Mouse (Mus musculus): ENCODE data around the gene Gtf2f2.
"Not testable (repeated sequence)": the region's sequence is repeated elsewhere in the genome, so short reads cannot be mapped to it uniquely, and the experiment has no call there.

Gtf2f2 gene

DNA sequence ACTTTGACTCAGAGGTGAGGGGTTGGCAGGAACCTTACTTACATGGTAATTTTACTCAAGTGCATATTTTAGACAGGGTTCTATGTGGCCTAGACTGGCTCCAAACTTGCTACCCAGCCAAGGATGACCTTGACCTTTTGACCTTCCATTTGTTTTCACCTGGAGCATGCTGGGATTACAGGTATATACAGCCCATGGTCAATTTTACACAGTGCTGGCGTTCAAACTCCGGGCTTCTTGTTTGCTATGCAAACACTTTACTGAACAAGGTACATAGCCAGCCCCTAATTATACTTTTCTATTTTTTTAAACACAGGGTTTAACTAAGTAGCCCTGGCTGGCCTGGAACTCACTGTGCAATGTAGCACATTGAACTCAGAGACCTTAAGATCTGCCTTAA lies 98.0 kb downstream of the Gtf2f2 start:
- DNase-seq (ENCODE audit: low spot score) = no peak

DNA sequence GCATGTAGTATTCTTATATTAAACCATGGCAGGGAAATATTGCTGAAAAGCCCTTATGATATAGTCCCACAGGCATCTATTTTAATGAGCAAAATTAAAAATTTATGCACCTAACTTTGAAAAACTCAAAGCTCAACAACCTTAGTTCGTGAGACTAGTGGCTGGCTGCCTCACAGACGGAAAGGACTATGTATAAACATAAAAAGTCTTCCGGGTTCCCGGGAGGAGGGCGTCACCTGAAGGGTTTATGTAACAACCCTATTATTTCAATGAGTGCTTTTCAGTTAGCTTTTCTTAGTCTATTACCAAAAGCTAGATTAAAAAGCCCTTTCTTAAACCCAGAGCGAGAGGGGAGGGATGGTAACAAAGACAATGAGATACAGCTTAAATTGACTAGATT lies 98.7 kb downstream of the Gtf2f2 start:
- no peak for DNase-seq (ENCODE audit: low spot score)

GRCm38 (mm10) chr14:75906931-75907330 lies 103.7 kb downstream of the Gtf2f2 start:
- no peak for DNase-seq (ENCODE audit: low spot score)

DNA sequence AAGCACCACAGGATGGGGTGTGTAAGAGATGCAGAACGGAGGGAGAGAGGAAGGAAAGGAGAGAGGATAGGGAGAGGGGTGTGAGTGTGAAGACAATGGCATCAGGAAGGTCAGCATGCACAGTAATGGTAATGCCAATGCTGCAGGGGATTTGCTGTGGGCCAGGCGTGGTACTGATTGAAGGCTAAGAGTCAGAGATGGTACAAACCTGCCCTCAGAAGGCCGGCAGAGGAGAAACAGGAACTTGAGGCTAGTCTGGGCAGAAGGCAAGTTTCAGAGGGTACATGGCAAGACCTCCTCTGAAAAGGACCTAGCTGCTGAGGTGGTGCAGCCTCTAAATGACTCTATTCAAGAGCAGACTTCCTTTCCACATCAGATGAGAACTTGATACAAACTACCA lies 105.7 kb downstream of the Gtf2f2 start:
- no peak for DNase-seq (ENCODE audit: low spot score)

DNA sequence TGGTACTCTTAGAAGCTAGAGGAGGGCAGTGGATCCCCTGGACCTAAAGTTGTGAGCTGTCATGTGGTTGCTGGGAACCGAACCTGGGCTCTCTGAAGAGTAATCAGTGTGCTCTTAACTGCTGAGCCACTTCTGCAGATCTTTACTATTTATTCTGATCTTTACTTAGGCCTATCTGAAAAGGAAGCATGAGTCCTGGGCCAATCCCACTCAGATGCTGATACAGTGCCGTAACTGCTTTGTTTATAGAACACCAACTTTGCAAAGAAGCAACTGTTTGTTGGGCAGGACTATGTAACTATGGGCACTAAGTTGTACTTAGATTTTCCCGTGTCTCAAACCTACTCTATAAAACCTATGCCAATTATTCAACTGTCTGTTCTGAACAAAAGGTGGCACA lies 107.5 kb downstream of the Gtf2f2 start:
- no peak for DNase-seq (ENCODE audit: low spot score)

DNA sequence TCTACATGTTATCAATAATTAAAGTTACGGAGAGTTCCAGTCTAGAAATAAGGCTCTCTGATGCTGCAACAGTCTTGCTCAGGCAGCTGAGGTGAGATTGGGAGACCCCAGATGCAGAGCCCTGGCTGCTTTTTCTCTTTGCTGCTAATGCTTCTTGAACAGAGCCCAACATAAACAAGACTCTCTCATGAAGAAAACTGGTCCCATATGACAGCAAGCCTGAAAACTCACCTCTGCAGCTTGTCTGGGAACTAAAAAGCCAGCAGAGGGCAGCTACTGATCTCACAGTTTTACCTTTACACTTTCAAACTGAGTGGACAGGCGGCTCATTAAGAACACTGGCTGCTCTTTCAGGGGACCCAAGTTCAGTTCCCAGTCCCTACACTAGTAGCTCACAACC lies 108.7 kb downstream of the Gtf2f2 start:
- no peak for DNase-seq (ENCODE audit: low spot score)

DNA sequence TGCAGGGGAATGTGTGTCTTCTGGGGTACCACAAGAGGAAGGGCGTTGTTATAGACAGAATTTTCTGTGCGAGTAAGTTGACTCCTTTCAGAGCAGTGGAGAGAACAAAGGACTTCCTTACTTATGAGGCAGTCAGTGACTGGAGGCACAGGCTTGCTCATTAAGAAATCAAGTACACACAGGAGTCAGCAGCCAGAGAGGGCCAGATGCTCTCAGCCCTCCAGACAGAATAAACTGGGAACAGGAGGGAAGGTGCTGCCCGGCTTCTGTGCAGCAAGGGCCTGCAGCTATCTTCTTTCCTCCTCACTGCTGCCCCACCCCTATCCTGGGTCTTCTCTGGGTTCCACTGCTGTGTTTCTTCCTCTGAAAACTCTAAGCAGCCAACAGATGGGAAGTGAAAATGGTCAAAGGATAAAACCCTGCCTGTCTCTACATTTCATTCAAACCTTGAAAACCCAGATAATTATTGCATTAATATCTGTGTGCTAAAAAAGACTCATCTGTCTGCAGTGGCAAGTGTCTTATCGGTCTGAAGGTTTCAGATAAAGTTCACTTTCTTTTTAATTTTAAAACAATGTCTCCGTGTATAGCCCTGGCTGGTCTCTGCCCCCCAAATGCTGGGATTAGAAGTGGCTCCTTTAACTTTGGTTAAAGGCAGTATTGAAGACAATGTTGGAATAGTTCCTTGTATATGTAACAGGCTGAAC lies 109.7 kb downstream of the Gtf2f2 start:
- no peak for DNase-seq (ENCODE audit: low spot score)

DNA sequence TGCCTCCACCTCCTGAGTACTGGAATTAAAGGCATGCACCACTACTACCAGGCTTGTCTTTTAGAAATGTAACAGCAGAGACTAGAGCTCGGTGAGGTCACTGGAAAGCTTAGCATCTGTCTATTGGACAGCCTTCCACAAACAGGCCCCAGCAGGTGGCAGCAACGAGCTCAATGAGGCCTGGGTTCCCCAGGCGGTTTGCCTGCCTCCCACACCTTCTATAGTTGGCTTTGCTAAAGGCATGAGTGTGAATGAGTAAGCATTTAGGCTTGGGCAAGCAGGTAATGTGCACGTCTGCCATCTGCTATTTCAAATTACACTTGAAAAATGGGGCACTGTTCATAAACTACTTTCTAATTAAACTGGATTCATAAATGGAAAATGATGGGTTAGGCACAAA lies 111.1 kb downstream of the Gtf2f2 start:
- DNase-seq (ENCODE audit: low spot score) = peak; percentile 63

- DNase-seq (ENCODE audit: low spot score) = no peak
Observed at GRCm38 (mm10) chr14:75892118-75892517, 118.5 kb downstream of the Gtf2f2 start.

DNA sequence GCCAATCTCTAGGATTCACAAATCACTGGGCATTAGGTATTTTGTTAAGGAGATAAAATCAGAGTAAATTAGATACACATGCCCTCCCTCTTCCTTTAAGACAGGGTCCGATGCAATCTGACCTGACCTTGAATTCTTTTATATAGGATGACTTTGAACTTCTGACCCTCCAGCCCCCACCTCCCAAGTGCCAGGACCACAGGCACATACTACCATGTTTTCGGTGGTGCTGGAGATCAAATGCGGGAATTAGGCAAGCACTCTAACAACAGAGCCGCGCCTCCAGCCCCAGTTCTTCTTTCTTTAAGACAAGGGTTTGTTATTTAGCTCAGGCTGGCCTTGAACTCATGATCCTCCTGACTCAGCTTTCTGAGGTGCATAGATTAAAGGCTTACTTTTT lies 126.8 kb downstream of the Gtf2f2 start:
- DNase-seq (ENCODE audit: low spot score) = no peak

GRCm38 (mm10) chr14:75883330-75883729 lies 127.3 kb downstream of the Gtf2f2 start:
- no peak for DNase-seq (ENCODE audit: low spot score)

GRCm38 (mm10) chr14:75881856-75882255 lies 128.8 kb downstream of the Gtf2f2 start:
- no peak for DNase-seq (ENCODE audit: low spot score)

GRCm38 (mm10) chr14:75878980-75879379 lies 131.7 kb downstream of the Gtf2f2 start:
- no peak for DNase-seq (ENCODE audit: low spot score)

DNA sequence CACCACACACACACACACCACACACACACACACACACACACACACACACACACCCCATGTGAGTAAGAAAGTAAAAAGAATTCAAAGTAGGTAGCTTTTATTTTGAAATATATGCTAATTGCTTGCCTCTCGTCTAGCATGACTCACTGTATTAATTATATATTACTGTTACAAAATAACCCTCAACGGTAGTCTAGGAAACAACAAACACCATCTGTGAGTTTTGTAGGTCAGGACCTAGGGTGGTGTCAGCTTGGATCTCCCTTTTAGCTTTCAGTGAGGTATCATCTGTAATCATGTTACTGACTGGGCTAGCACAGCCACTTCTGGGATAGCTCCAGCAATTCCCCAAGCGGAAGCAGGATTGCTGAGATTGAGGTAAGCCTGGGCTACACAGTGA lies 133.4 kb downstream of the Gtf2f2 start:
- DNase-seq (ENCODE audit: low spot score) = no peak

- DNase-seq (ENCODE audit: low spot score) = peak; percentile 45
Observed at GRCm38 (mm10) chr14:75876320-75877043, 134.2 kb downstream of the Gtf2f2 start.

- DNase-seq (ENCODE audit: low spot score) = peak; percentile 63
Observed at GRCm38 (mm10) chr14:75873612-75874011, 137.1 kb downstream of the Gtf2f2 start.

- DNase-seq (ENCODE audit: low spot score) = no peak
Observed at GRCm38 (mm10) chr14:75871750-75872149, 138.9 kb downstream of the Gtf2f2 start.

DNA sequence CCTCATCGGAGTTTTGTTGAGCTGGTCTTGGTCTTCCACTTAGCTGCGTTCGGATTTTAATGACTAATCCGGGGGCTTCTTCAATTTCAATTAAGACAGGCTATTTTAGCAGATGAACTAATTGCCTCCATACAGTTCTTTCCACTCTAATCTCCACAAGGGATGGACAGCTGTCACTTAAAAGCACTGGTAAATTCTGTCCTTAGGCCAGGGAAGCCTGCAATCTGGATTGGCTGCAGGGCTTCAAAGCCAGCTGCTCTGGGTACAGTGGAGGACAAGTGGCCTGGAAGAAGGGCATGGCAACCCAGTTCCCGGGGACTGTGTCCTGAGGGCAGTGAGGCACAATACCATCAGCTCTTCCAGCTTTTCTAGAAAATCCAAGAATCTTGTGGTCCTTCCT lies 139.6 kb downstream of the Gtf2f2 start:
- no peak for DNase-seq (ENCODE audit: low spot score)

DNA sequence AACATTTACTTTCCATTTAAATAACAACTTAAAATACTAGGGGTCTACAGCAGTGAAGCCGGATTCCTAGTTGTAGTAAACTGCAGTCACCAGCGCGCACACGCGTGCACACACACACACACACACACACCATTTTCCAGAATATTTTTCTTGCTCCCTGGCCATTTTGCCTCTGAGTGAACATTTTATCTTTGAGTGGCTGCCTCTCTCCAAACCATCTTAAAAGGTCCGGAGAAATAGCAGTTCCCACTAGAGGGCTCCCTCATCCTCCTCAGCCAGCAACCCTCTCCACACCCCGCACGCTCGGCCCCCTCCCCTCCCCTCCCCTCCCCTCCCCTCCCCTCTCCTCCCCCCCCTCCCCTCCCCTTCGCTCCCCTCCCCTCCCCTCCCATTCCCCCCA lies 140.0 kb downstream of the Gtf2f2 start:
- DNase-seq (ENCODE audit: low spot score) = no peak

- DNase-seq (ENCODE audit: low spot score) = no peak
Observed at GRCm38 (mm10) chr14:75869769-75870363, 140.8 kb downstream of the Gtf2f2 start.

DNA sequence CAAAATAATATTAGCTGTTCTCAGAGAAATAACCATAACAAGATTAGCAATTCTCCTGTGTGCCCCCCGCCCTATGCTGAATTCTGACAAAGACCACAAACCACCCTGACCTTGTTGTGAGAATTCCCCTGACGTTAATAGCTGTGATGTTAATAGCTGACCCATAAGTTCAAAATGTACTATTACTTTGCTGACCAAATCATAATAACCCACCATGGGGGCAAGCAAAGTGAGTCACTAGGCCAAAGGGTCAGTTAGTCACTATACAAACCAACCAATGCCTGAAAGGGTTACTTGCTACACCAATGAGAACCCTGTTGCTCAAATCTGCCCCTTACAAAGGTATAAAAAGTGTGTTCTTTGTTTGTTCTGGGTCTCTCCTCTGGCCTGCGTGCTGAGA lies 142.6 kb downstream of the Gtf2f2 start:
- not testable (repeated sequence) for DNase-seq (ENCODE audit: low spot score)

DNA sequence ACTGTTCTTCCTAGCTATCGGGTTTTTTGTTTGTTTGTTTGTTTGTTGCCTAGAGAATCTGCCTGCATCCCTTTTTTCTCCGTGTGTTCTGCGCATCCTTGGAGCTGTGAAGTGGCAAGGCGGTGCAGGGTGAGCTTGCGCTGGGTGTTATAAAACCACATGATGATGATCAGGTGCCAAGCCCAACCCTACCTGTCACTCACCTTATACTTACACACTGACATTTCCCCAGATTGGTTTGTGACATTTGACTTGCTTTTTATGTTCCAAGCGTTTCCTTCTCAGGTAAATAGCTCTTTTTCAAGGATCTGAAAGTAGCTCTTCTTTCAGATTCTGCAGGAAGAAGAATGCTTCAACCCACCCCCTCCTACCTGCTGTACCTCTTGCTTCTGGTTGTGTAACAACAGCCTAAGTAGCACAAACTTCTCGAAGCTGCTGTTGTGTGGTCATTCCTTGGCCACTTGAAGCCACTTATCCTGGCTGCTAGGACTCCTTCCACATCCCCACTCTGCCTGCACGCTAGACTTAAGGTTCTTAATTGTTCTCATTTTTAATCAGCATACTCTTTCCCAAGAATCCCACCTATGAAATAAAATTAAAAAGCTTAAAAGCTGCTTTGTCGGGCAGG lies 143.8 kb downstream of the Gtf2f2 start:
- no peak for DNase-seq (ENCODE audit: low spot score)
